Mouse (Mus musculus) adrenal gland, postnatal 25 days (tissue): ENCODE data around the gene Srsf4. TPM values are rescaled to one million over a fixed set of nuclear protein-coding genes. Genes with fewer than 3 reads are reported as not detected.

Experiments
- DNase-seq: peaks from one replicate; pipeline ENCODE4 v3.0.0; 2021; ENCODE audit warnings: mixed read lengths
- total RNA-seq: library from RNA; stranded (reverse); gene quantifications from 2 replicates; pipeline ENCODE4 v1.2.3, GENCODE M21; 2021

The Srsf4 gene
- total RNA-seq, 1 experiment from 2014 or later: 70.9 TPM

GRCm38 (mm10) chr4:131872672-131873292 lies 635 bp upstream of the Srsf4 start:
- no peak for DNase-seq

GRCm38 (mm10) chr4:131874169-131874536 lies 736 bp downstream of the Srsf4 start:
- no peak for DNase-seq

GRCm38 (mm10) chr4:131874567-131874966 lies 1.1 kb downstream of the Srsf4 start:
- no peak for DNase-seq

GRCm38 (mm10) chr4:131875242-131875641 lies 1.8 kb downstream of the Srsf4 start:
- no peak for DNase-seq

- no peak for DNase-seq
Measured at GRCm38 (mm10) chr4:131876836-131877235, 3.4 kb downstream of the Srsf4 start.

GRCm38 (mm10) chr4:131879692-131880091 lies 6.3 kb downstream of the Srsf4 start:
- no peak for DNase-seq

- no peak for DNase-seq
Measured at GRCm38 (mm10) chr4:131881306-131881705, 7.9 kb downstream of the Srsf4 start.

GRCm38 (mm10) chr4:131883571-131883970 lies 10.2 kb downstream of the Srsf4 start:
- DNase-seq: no peak

- no peak for DNase-seq
Measured at GRCm38 (mm10) chr4:131885376-131885775, 12.0 kb downstream of the Srsf4 start.

GRCm38 (mm10) chr4:131888564-131888963 lies 15.1 kb downstream of the Srsf4 start:
- no peak for DNase-seq

GRCm38 (mm10) chr4:131890692-131891091 lies 17.3 kb downstream of the Srsf4 start:
- no peak for DNase-seq

GRCm38 (mm10) chr4:131897109-131897508 lies 23.7 kb downstream of the Srsf4 start:
- DNase-seq: no peak

GRCm38 (mm10) chr4:131897787-131898186 lies 24.4 kb downstream of the Srsf4 start:
- DNase-seq: no peak

- DNase-seq: no peak
Measured at GRCm38 (mm10) chr4:131898503-131899179, 25.2 kb downstream of the Srsf4 start.

- no peak for DNase-seq
Measured at GRCm38 (mm10) chr4:131899180-131899554, 25.8 kb downstream of the Srsf4 start.

GRCm38 (mm10) chr4:131901090-131901489 lies 27.7 kb downstream of the Srsf4 start:
- no peak for DNase-seq

GRCm38 (mm10) chr4:131904478-131904877 lies 31.1 kb downstream of the Srsf4 start:
- DNase-seq: peak; percentile 49

GRCm38 (mm10) chr4:131906423-131906822 lies 33.0 kb downstream of the Srsf4 start:
- DNase-seq: no peak

- DNase-seq: no peak
Measured at GRCm38 (mm10) chr4:131907912-131908311, 34.5 kb downstream of the Srsf4 start.

- no peak for DNase-seq
Measured at GRCm38 (mm10) chr4:131910237-131910994, 37.0 kb downstream of the Srsf4 start.

- no peak for DNase-seq
Measured at GRCm38 (mm10) chr4:131911521-131911920, 38.1 kb downstream of the Srsf4 start.

- peak; percentile 47 for DNase-seq
Measured at GRCm38 (mm10) chr4:131913526-131913925, 40.1 kb downstream of the Srsf4 start.

- no peak for DNase-seq
Measured at GRCm38 (mm10) chr4:131914046-131914643, 40.7 kb downstream of the Srsf4 start.
